Mouse (Mus musculus): ENCODE measurements at regions not wholly inside any gene's neighbourhood (a gene's known extent, or its start where the extent isn't known, plus 50 kb on each side); places are given as distances from the start of the nearest gene placed in this dataset.

DNA sequence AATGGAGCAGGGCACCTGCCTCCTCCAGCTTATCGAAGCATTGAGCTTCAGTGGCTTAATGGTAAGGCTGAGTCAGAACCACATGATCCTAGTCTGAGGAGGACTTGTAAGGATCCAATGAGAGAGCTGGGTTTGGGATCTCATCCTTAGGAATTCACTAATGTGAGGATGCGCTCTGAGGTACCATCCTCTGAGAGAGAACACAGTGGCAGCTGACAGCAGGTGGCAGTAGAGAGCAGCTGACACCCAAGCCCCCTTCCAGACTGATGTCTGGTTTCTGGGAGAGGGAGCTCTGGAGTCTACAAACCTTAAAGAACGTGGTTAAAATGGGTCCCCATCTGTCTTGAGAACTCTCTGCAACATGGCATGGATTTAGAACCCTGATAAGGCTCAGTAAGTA, 137.8 kb downstream of the B3glct start:
- Histone ChIP-seq H3K36me3 (ENCODE audit: control insufficient read depth, insufficient read depth, low read length) (no peaks in the 10 kb centered on the region), H3K4me2 (replicated peaks; ENCODE audit: low read depth, low read length, severe bottlenecking) (no peak overlapping the region), H3K4me3 (replicated peaks; ENCODE audit: low read length) (no peak overlapping the region), H3K4me1 (ENCODE audit: control insufficient read depth, insufficient read depth, low read length) (no peaks in the 10 kb centered on the region), H3K9me3 (ENCODE audit: control insufficient read depth, low read length) (no peaks in the 10 kb centered on the region), H3K9ac (ENCODE audit: low read depth, low read length, severe bottlenecking) (no peak overlapping the region), H3K27ac (replicated peaks; ENCODE audit: low read depth, low read length) (no peak overlapping the region), H3K27me3 (ENCODE audit: control insufficient read depth, insufficient read depth, low read length) (no peaks in the 10 kb centered on the region)
- TF ChIP-seq POLR2A (IDR thresholded peaks at IDR 0.05; ENCODE audit: borderline replicate concordance, extremely low read depth, insufficient read depth, insufficient read length) = no peak
- DNase-seq (ENCODE audit: low spot score) (peak; percentile 51), ATAC-seq (ENCODE audit: low FRiP score, low read depth) (no peak)
- WGBS = 34% methylated on average over 3 of the region's 3 CpGs

GRCm38 (mm10) chr5:149818812-149819211, 140.8 kb downstream of the B3glct start:
- DNase-seq (ENCODE audit: low spot score) (no peak), ATAC-seq (ENCODE audit: low FRiP score, low read depth) (no peak)
- Histone ChIP-seq H3K27me3 (ENCODE audit: control insufficient read depth, insufficient read depth, low read length) (no peaks in the 10 kb centered on the region), H3K4me1 (ENCODE audit: control insufficient read depth, insufficient read depth, low read length) (no peaks in the 10 kb centered on the region), H3K4me2 (replicated peaks; ENCODE audit: low read depth, low read length, severe bottlenecking) (no peak overlapping the region), H3K9ac (ENCODE audit: low read depth, low read length, severe bottlenecking) (no peak overlapping the region), H3K4me3 (replicated peaks; ENCODE audit: low read length) (no peak overlapping the region), H3K36me3 (ENCODE audit: control insufficient read depth, insufficient read depth, low read length) (no peaks in the 10 kb centered on the region), H3K27ac (replicated peaks; ENCODE audit: low read depth, low read length) (no peak overlapping the region), H3K9me3 (ENCODE audit: control insufficient read depth, low read length) (no peaks in the 10 kb centered on the region)
- 43% methylated on average over 6 of the region's 6 CpGs for WGBS
- TF ChIP-seq POLR2A (IDR thresholded peaks at IDR 0.05; ENCODE audit: borderline replicate concordance, extremely low read depth, insufficient read depth, insufficient read length) = no peak

DNA sequence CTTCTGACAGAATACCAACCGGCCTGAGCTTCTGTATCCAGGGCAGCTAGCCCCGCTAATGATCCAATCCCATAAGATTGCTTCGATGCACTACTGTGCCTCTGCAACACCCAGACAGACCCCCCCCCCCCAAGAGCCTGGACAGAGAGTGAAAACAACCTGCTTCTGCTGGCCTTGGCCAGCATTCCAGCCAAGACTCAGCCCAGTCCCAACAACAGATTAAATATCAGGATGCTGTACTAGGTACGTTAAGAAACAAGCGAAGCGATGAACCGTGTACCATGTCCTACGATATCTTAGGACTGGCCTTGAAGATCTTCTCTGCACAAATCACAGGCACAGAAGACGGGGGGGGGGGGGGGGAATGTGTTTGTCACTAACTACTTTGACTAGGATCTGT, 145.8 kb downstream of the B3glct start:
- no peak overlapping the region for H3K4me2 ChIP-seq (replicated peaks; ENCODE audit: low read depth, low read length, severe bottlenecking)
- no peaks in the 10 kb centered on the region for H3K4me1 ChIP-seq (ENCODE audit: control insufficient read depth, insufficient read depth, low read length)
- no peak for TF ChIP-seq POLR2A (IDR thresholded peaks at IDR 0.05; ENCODE audit: borderline replicate concordance, extremely low read depth, insufficient read depth, insufficient read length)

GRCm38 (mm10) chr5:149827599-149827998, 149.6 kb downstream of the B3glct start:
- no peak overlapping the region for H3K4me3 ChIP-seq (replicated peaks; ENCODE audit: low read length)
- no peak overlapping the region for H3K27ac ChIP-seq (replicated peaks; ENCODE audit: low read depth, low read length)
- no peaks in the 10 kb centered on the region for H3K9me3 ChIP-seq (ENCODE audit: control insufficient read depth, low read length)
- H3K9ac ChIP-seq (ENCODE audit: low read depth, low read length, severe bottlenecking) = no peak overlapping the region
- H3K36me3 ChIP-seq (ENCODE audit: control insufficient read depth, insufficient read depth, low read length) = no peaks in the 10 kb centered on the region
- H3K4me2 ChIP-seq (replicated peaks; ENCODE audit: low read depth, low read length, severe bottlenecking) = no peak overlapping the region
- 60% methylated on average over 3 of the region's 3 CpGs for WGBS
- no peaks in the 10 kb centered on the region; the same call in 1 of the 2 replicates for H3K4me1 ChIP-seq (ENCODE audit: control insufficient read depth, insufficient read depth, low read length)
- no peak for TF ChIP-seq POLR2A (IDR thresholded peaks at IDR 0.05; ENCODE audit: borderline replicate concordance, extremely low read depth, insufficient read depth, insufficient read length)
- DNase-seq (ENCODE audit: low spot score) (no peak), ATAC-seq (ENCODE audit: low FRiP score, low read depth) (no peak)
- H3K27me3 ChIP-seq (ENCODE audit: control insufficient read depth, insufficient read depth, low read length) = no peaks in the 10 kb centered on the region

More for the DNA sequence above, 145.8 kb downstream of the B3glct start:
- Histone ChIP-seq H3K9me3 (ENCODE audit: control insufficient read depth, low read length) (no peaks in the 10 kb centered on the region), H3K27me3 (ENCODE audit: control insufficient read depth, insufficient read depth, low read length) (no peaks in the 10 kb centered on the region), H3K36me3 (ENCODE audit: control insufficient read depth, insufficient read depth, low read length) (no peaks in the 10 kb centered on the region), H3K27ac (replicated peaks; ENCODE audit: low read depth, low read length) (no peak overlapping the region), H3K4me3 (replicated peaks; ENCODE audit: low read length) (no peak overlapping the region), H3K9ac (ENCODE audit: low read depth, low read length, severe bottlenecking) (no peak overlapping the region)
- no peak for DNase-seq (ENCODE audit: low spot score)
- ATAC-seq (ENCODE audit: low FRiP score, low read depth) = no peak
- WGBS = 81% methylated on average over 9 of the region's 9 CpGs

GRCm38 (mm10) chr5:149831122-149831861, 153.3 kb downstream of the B3glct start:
- H3K36me3 ChIP-seq (ENCODE audit: control insufficient read depth, insufficient read depth, low read length) = no peaks in the 10 kb centered on the region
- TF ChIP-seq POLR2A (IDR thresholded peaks at IDR 0.05; ENCODE audit: borderline replicate concordance, extremely low read depth, insufficient read depth, insufficient read length) = no peak
- peak overlapping the region; percentile 40 for H3K4me3 ChIP-seq (replicated peaks; ENCODE audit: low read length)
- peak overlapping the region; percentile 68 for H3K4me2 ChIP-seq (replicated peaks; ENCODE audit: low read depth, low read length, severe bottlenecking)
- no peaks in the 10 kb centered on the region; the same call in 1 of the 2 replicates for H3K4me1 ChIP-seq (ENCODE audit: control insufficient read depth, insufficient read depth, low read length)
- H3K9me3 ChIP-seq (ENCODE audit: control insufficient read depth, low read length) = no peaks in the 10 kb centered on the region
- H3K27ac ChIP-seq (replicated peaks; ENCODE audit: low read depth, low read length) = no peak overlapping the region
- 5% methylated on average over 28 of the region's 28 CpGs for WGBS
- no peaks in the 10 kb centered on the region for H3K27me3 ChIP-seq (ENCODE audit: control insufficient read depth, insufficient read depth, low read length)
- DNase-seq (ENCODE audit: low spot score) (peak; percentile 81), ATAC-seq (ENCODE audit: low FRiP score, low read depth) (no peak)
- peak overlapping the region; percentile 57 for H3K9ac ChIP-seq (ENCODE audit: low read depth, low read length, severe bottlenecking)

All from limb, embryonic 14.5 days (tissue).